Mouse (Mus musculus) bone marrow macrophage, adult 2 months (primary cell): ENCODE measurements around the gene Chid1.

Experiments used
- CTCF ChIP-seq: IDR thresholded peaks from 2 replicates; pipeline ENCODE4 v1.5.1; 2012; ENCODE audit warnings: low read depth, mild to moderate bottlenecking, low read length, moderate library complexity
- POLR2A ChIP-seq: IDR thresholded peaks from 2 replicates; pipeline ENCODE4 v1.6.1; 2012; ENCODE audit warnings: mild to moderate bottlenecking, low read depth, low read length, borderline replicate concordance

- TF ChIP-seq POLR2A (no peak), CTCF (no peak)
Observed at GRCm38 (mm10) chr7:141584048-141584841, 44.6 kb upstream of the Chid1 start.
